Mouse (Mus musculus): ENCODE results near the gene Fam131c.
A peak's percentile ranks its signal among the peaks of the same experiment; 100 is the strongest.

Gene Fam131c

DNA sequence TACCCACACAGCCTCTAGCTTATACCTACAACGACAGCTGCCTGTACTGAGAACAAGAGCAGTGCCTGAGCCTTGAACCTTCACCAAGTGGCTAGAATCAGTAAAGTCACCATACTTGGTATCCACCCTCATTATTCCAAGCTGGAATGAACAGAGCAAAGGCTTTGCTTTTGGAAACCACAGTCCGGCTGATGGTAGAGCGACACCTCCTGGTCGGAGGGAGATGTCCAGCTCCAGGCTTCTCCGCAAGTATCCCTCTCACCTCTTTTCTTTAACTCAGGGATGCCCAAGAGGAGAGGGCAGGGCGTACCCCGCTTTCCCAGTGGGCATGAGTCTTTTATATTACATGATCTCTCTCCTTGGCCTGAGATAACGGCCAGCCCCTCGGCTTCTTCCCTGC is 61.8 kb downstream of the Fam131c start:
- Histone ChIP-seq H3K27me3 (ENCODE audit: control insufficient read depth, insufficient read depth, low read length, poor library complexity, severe bottlenecking) (no peaks in the 10 kb centered on the region), H3K36me3 (ENCODE audit: control insufficient read depth, insufficient read depth, low read length, poor library complexity, severe bottlenecking) (no peaks in the 10 kb centered on the region)
- peak; percentile 33 for DNase-seq (ENCODE audit: low read depth, low spot score)

DNA sequence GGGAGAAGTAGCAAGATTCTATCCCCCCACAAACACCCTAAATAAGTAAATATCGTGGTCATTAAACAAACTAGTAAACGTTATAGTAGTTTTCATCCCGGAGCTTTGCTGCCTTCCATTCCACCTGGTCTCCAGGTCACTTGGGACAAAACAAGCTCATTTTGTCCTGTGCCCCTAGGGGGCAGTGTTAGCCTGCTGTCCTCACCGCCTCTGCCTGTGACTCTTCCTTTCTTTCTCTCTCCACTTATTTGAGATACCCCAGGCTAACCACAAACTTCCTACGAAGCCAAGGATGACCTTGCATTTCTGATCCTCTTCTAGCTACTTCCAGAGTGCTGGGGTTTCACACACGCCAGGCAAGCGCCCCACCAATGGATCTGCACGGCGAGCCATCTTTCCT is 63.0 kb downstream of the Fam131c start:
- H3K27me3 ChIP-seq (ENCODE audit: control insufficient read depth, insufficient read depth, low read length, poor library complexity, severe bottlenecking), result no peaks in the 10 kb centered on the region
- DNase-seq (ENCODE audit: low read depth, low spot score), result peak; percentile 80

DNA sequence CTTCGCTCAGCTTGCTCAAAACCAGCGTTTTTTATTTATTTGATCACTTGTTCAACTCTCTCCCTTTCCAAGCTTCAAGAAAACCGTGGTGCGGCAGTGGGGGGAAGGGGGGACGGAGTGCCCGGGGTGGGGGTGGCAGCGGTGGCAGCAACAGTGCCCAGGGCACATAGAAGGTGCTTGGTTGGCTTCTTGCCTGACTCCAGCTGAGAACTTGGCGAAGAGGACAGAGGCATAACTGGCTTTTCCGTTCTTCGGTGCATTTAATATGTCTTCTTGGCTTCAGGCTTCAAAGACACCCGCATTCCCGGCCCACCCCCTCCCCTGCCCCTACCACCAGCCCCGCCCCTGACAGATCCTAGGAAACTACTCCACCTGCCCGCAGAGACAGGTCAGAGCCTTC is 64.6 kb downstream of the Fam131c start:
- no peak for DNase-seq (ENCODE audit: low read depth, low spot score)
- Histone ChIP-seq H3K36me3 (ENCODE audit: control insufficient read depth, insufficient read depth, low read length, poor library complexity, severe bottlenecking) (no peaks in the 10 kb centered on the region), H3K27me3 (ENCODE audit: control insufficient read depth, insufficient read depth, low read length, poor library complexity, severe bottlenecking) (no peaks in the 10 kb centered on the region)

More for the DNA sequence above, 63.0 kb downstream of the Fam131c start:
- H3K36me3 ChIP-seq (ENCODE audit: control insufficient read depth, insufficient read depth, low read length, poor library complexity, severe bottlenecking), result no peaks in the 10 kb centered on the region

DNA sequence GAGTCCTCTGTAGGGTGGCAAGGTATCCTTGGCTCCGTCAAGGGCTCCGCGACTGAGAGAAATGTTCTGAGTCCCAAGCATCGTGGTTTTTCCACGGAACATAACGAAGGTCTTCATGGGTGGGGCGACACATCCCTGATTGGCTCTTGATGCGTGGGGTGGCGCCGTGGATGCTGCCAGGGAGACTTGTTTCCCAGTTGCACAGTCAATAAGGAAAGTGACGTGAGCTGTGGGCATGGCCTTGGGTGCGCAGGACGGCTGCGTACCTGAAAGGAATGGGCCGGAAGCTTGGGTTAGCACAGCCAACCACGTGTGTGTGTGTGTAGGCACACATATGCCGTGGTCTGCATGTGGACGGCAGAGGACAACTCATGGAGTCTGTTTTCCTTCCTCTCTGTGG is 65.2 kb downstream of the Fam131c start:
- H3K36me3 ChIP-seq (ENCODE audit: control insufficient read depth, insufficient read depth, low read length, poor library complexity, severe bottlenecking), result no peaks in the 10 kb centered on the region
- DNase-seq (ENCODE audit: low read depth, low spot score), result no peak
- H3K27me3 ChIP-seq (ENCODE audit: control insufficient read depth, insufficient read depth, low read length, poor library complexity, severe bottlenecking), result no peaks in the 10 kb centered on the region
